Mouse (Mus musculus) spleen, embryonic (tissue): ENCODE measurements around the gene Opa3.

Source experiments
- CTCF ChIA-PET: fragments of 350-600 bp; sonication (Branson Sonifier 250); formaldehyde crosslinking; loops from one replicate; lab custom pipeline; 2022; lab: Charles Lee

Opa3 gene

GRCm38 (mm10) chr7:19301461-19302263, 73.5 kb downstream of the Opa3 start:
- CTCF ChIA-PET = interaction anchor here (0.5 to 2.6 kb wide), 8 partner anchors 31 to 548 kb away, joined by 3 to 12 read pairs (median 4); no protein-coding TSS in a partner anchor

- CTCF ChIA-PET = interaction anchor here (0.6 to 2.6 kb wide), 3 partner anchors 8 to 40 kb away, joined by 3 to 12 read pairs (median 4); no protein-coding TSS in a partner anchor
These were observed 74.3 kb downstream of the Opa3 start for GRCm38 (mm10) chr7:19302264-19303045.

GRCm38 (mm10) chr7:19303046-19303305, 74.8 kb downstream of the Opa3 start:
- CTCF ChIA-PET = interaction anchor here (0.6 to 2.6 kb wide), 3 partner anchors 9 to 40 kb away, joined by 3 to 12 read pairs (median 4); no protein-coding TSS in a partner anchor

GRCm38 (mm10) chr7:19303770-19304169, 75.6 kb downstream of the Opa3 start:
- CTCF ChIA-PET = interaction anchor here (0.5 to 2.6 kb wide), 2 partner anchors 39 to 445 kb away, joined by 3 to 12 read pairs; no protein-coding TSS in a partner anchor

- CTCF ChIA-PET = no interaction called here
These were observed 76.6 kb downstream of the Opa3 start for GRCm38 (mm10) chr7:19304501-19305412.

GRCm38 (mm10) chr7:19305413-19305735, 77.2 kb downstream of the Opa3 start:
- CTCF ChIA-PET = no interaction called here
